In the genomic region with DNA sequence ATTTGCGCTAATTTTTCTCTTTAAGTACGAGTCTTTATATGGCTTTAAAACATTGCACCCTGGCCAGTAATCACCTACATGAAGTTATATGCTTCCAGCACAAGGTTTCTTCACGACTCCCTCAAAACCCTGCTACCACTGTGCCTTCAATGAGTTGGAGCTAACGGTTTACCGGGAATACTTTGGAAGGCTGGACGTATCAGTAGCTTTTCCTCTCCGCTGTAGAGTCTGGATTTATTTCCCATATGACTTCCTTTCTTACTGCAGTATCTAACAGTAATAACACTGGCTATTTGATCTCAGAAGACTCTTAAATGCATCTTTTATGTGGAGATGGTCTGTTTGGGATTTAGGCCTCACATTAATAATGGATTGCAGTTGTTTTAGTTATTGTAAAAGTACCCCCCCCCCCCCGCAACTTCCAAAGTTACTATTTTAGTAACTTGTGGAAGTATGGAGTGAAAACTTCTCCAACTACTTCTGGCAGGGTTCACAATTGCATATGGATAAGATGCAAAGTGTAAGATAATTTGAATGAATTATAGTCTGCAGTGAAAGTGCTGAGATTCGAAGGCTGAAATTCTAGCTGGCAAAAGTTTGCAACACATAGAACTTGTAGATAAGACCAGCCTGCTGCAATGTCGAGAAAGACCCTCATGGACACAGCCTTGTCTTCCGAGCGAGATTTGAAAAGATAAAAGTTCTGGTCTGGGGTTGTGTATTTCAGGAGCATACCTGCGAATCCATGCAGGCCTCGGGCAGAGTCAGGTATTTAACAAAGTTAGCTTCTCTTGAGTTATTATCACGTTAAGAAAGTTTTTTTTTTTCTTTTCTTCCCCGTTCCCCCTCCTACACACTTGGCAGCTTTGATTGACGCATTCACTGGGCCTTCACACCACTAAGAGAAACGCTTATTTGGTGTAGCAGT, we compare ENCODE assay signal across 8 mouse cellular contexts. TPM values are rescaled to one million over a fixed set of nuclear protein-coding genes. Genes with fewer than 3 reads are reported as not detected.
DNase-seq lines count a peak whose midpoint lies in the region; ATAC-seq lines count a peak whose summit lies in the region.

No protein-coding gene starts in this region.

- peaks cover 17% of the 10 kb centered on the region for H3K36me3 ChIP-seq in heart, embryonic 14.5 days (ENCODE audit: control insufficient read depth, insufficient read depth, low read length)
- peaks cover 11% of the 10 kb centered on the region for H3K36me3 ChIP-seq in liver, embryonic 15.5 days (replicated peaks)

- DNase-seq in adrenal gland, adult 2 months = peak; percentile 47
- DNase-seq in adrenal gland, postnatal 14 days = no peak
- DNase-seq in NIH3T3 (ENCODE audit: low read depth) = peak; percentile 58
- no peak for DNase-seq in adrenal gland, postnatal 4 days (ENCODE audit: low spot score in 2 of 2)
- no peak for DNase-seq in adrenal gland, postnatal 10 days
- DNase-seq in retina, embryonic 14.5 days (ENCODE audit: low spot score) = no peak

- peak overlapping the region; percentile 94 to 98 for H3K4me3 ChIP-seq in heart, embryonic 14.5 days (ENCODE audit: control insufficient read depth in 1 of 2, insufficient read depth in 1 of 2, low read depth in 1 of 2, low read length in 2 of 2)
- H3K4me3 ChIP-seq in liver, embryonic 15.5 days (replicated peaks) = peak overlapping the region; percentile 66

- no peaks in the 10 kb centered on the region for H3K27me3 ChIP-seq in heart, embryonic 14.5 days (ENCODE audit: control insufficient read depth, insufficient read depth, low read length)
- peaks cover 67% of the 10 kb centered on the region for H3K27me3 ChIP-seq in liver, embryonic 15.5 days

- ATAC-seq in heart, embryonic 14.5 days (ENCODE audit: insufficient number of reproducible peaks, insufficient read depth, low FRiP score, low read depth) = no peak
- ATAC-seq in liver, embryonic 15.5 days (ENCODE audit: insufficient read depth) = no peak

- WGBS in heart, embryonic 14.5 days = 9% methylated on average over 18 of the region's 18 CpGs
- 20% methylated on average over 18 of the region's 18 CpGs for WGBS in liver, embryonic 15.5 days (ENCODE audit: insufficient replicate concordance)

- H3K4me1 ChIP-seq in heart, embryonic 14.5 days (ENCODE audit: control insufficient read depth in 2 of 2, insufficient read depth in 2 of 2, low read length in 2 of 2) = peaks cover 0 to 10% of the 10 kb centered on the region in 2 experiments; a peak in 3 of 4 replicates
- H3K4me1 ChIP-seq in liver, embryonic 15.5 days (replicated peaks) = peaks cover 6% of the 10 kb centered on the region; the same call in 1 of the 2 replicates

- peak overlapping the region; percentile 82 for H3K4me2 ChIP-seq in heart, embryonic 14.5 days (ENCODE audit: low read length)
- peak overlapping the region; percentile 75 for H3K4me2 ChIP-seq in liver, embryonic 15.5 days

- H3K27ac ChIP-seq in heart, embryonic 14.5 days (replicated peaks in 1 of 2; ENCODE audit: control insufficient read depth in 1 of 2, insufficient read depth in 1 of 2, low read depth in 2 of 2, low read length in 2 of 2) = peak overlapping the region; percentile 90 to 98
- no peak overlapping the region for H3K27ac ChIP-seq in liver, embryonic 15.5 days (replicated peaks)

- H3K9me3 ChIP-seq in heart, embryonic 14.5 days (ENCODE audit: control insufficient read depth, low read length) = no peaks in the 10 kb centered on the region
- no peaks in the 10 kb centered on the region for H3K9me3 ChIP-seq in liver, embryonic 15.5 days (replicated peaks)

- peak overlapping the region; percentile 99 for H3K9ac ChIP-seq in heart, embryonic 14.5 days (ENCODE audit: low read length)
- peak overlapping the region; percentile 60; the same call in 1 of the 2 replicates for H3K9ac ChIP-seq in liver, embryonic 15.5 days

RNA-seq across cellular contexts. Expression of a gene that starts 1.4 kb away (rescaled TPM):
- total RNA-seq in adrenal gland, adult 2 months (2021) = not detected
- 0.07 TPM in 1 of 2 replicates, not detected in the other for polyA plus RNA-seq in adrenal gland, adult 2 months (2012; rRNA removed)
- not detected in 2 replicates for total RNA-seq in adrenal gland, postnatal 14 days (2021)
- polyA plus RNA-seq in heart, embryonic 14.5 days (2014; fragmentation: Nextera tagmentation; extraction: Ambion mirVana) = 0.57 and 0.59 TPM in 2 replicates
- 0.10 and 0.12 TPM in 2 replicates for polyA plus RNA-seq in liver, embryonic 15.5 days (2015; fragmentation: Nextera tagmentation; extraction: Ambion mirVana)
- 1 to 10 TPM; 1.2 to 1.4 TPM for total RNA-seq in adrenal gland, postnatal 4 days (2021)
- under 1 TPM; 0.48 to 0.69 TPM for total RNA-seq in adrenal gland, postnatal 10 days (2021)

RNA-seq across cellular contexts. Expression of a gene that starts 6.7 kb away (rescaled TPM):
- 100 to 1,000 TPM; 132 to 174 TPM for total RNA-seq in adrenal gland, adult 2 months (2021)
- polyA plus RNA-seq in adrenal gland, adult 2 months (2012; rRNA removed) = 60.7 and 83.3 TPM in 2 replicates
- total RNA-seq in adrenal gland, postnatal 14 days (2021) = 201 and 226 TPM in 2 replicates
- polyA plus RNA-seq in heart, embryonic 14.5 days (2014; fragmentation: Nextera tagmentation; extraction: Ambion mirVana) = 50.9 and 54.3 TPM in 2 replicates
- 4.1 TPM in 2 replicates for polyA plus RNA-seq in liver, embryonic 15.5 days (2015; fragmentation: Nextera tagmentation; extraction: Ambion mirVana)
- total RNA-seq in adrenal gland, postnatal 4 days (2021) = 100 to 1,000 TPM; 208 to 223 TPM
- 100 to 1,000 TPM; 212 to 228 TPM for total RNA-seq in adrenal gland, postnatal 10 days (2021)

Comparison
In these comparisons a context has a peak if more than half of its experiments do, and no peak if none do; other contexts are left out.
1. DNase-seq: peak in adrenal gland, adult 2 months (single experiment) and NIH3T3 (single experiment); none in adrenal gland, postnatal 14 days (single experiment), adrenal gland, postnatal 4 days (0 of 2), adrenal gland, postnatal 10 days (single experiment) and retina, embryonic 14.5 days (single experiment).